Mouse (Mus musculus) liver, embryonic 15.5 days (tissue): ENCODE data around the gene Hoxb1. TPM values are rescaled to one million over a fixed set of nuclear protein-coding genes. Genes with fewer than 3 reads are reported as not detected.

ENCODE experiments used
- ATAC-seq: fragments of 200-750 bp; cut with Nextera tagmentation; 2 replicates; pipeline ENCODE4 v1.8.0; 2017; ENCODE audit warnings: moderate number of reproducible peaks, mild to moderate bottlenecking, moderate library complexity; ENCODE audit not compliant: insufficient read depth
- H3K27ac ChIP-seq: fragments of 300-500 bp; sonication (generic); replicated peaks from 2 replicates; pipeline ENCODE4 v1.5.1; 2015; ENCODE audit warnings: mild to moderate bottlenecking, inconsistent platforms
- H3K27me3 ChIP-seq: fragments of 300-500 bp; sonication (generic); 2 replicates; pipeline ENCODE4 v1.6.1; 2015; ENCODE audit warnings: mild to moderate bottlenecking, inconsistent platforms
- H3K36me3 ChIP-seq: fragments of 300-500 bp; sonication (generic); replicated peaks from 2 replicates; pipeline ENCODE4 v1.6.1; 2015; ENCODE audit warnings: moderate library complexity, mild to moderate bottlenecking, inconsistent platforms
- H3K4me1 ChIP-seq: fragments of 300-500 bp; sonication (generic); replicated peaks from 2 replicates; pipeline ENCODE4 v1.6.1; 2015; ENCODE audit warnings: inconsistent platforms
- H3K4me2 ChIP-seq: fragments of 300-500 bp; sonication (generic); 2 replicates; pipeline ENCODE4 v1.6.1; 2015; ENCODE audit warnings: moderate library complexity, mild to moderate bottlenecking, inconsistent platforms
- H3K4me3 ChIP-seq: fragments of 300-500 bp; sonication (generic); replicated peaks from 2 replicates; pipeline ENCODE4 v1.5.1; 2015; ENCODE audit warnings: mild to moderate bottlenecking, inconsistent platforms
- H3K9ac ChIP-seq: fragments of 300-500 bp; sonication (generic); 2 replicates; pipeline ENCODE4 v1.6.1; 2015; ENCODE audit warnings: moderate library complexity, mild to moderate bottlenecking, inconsistent platforms
- H3K9me3 ChIP-seq: fragments of 300-500 bp; sonication (generic); replicated peaks from 2 replicates; pipeline ENCODE4 v1.6.1; 2016; ENCODE audit warnings: inconsistent platforms
- WGBS: fragments of 180-500 bp; shearing (Covaris S2); methylation state at CpG from one replicate; pipeline ENCODE4 v1.1.7; 2015; ENCODE audit warnings: mixed read lengths; ENCODE audit not compliant: insufficient replicate concordance; 5-methylcytosine and 5-hydroxymethylcytosine counted together
- polyA plus RNA-seq: library from polyadenylated mRNA; unstranded; fragments of >200 nt; fragmentation: Nextera tagmentation; extraction: Ambion mirVana; gene quantifications from 2 replicates; pipeline ENCODE4 v1.2.1, GENCODE M21; 2015

Hoxb1 gene
- polyA plus RNA-seq, 1 experiment from 2014 or later, result not detected

- WGBS, result 30% methylated on average over 7 of the region's 7 CpGs
- H3K27me3 ChIP-seq, result peaks cover 92% of the 10 kb centered on the region
- no peaks in the 10 kb centered on the region for H3K9me3 ChIP-seq
These were observed 3.6 kb downstream of the Hoxb1 start for GRCm38 (mm10) chr11:96369140-96369539.

DNA sequence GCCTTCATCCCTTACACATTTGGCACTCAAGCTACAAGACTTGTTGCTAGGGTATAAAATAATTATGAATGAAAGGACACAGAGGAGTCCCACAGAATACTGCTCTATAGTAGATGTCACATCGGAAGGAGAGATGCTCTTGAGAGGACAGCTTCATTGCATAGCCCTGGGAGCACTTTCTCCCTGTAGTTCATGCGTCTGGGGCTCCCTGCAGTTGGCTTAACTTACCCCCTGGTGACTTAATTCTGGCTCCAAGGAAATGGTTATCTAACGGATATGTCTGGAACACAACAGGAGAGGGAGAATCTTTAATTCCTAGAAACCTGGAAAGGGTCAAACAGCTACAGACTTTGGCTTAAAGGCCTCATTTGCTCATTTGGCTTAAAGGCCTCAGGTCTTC, 6.2 kb downstream of the Hoxb1 start:
- peaks cover 91% of the 10 kb centered on the region for H3K27me3 ChIP-seq
- H3K4me3 ChIP-seq, result no peak overlapping the region
- H3K4me1 ChIP-seq, result no peaks in the 10 kb centered on the region
- no peak overlapping the region for H3K27ac ChIP-seq
- no peaks in the 10 kb centered on the region for H3K9me3 ChIP-seq
- WGBS, result 35% methylated on average over 3 of the region's 3 CpGs
- H3K9ac ChIP-seq, result no peak overlapping the region
- H3K4me2 ChIP-seq, result no peak overlapping the region
- no peaks in the 10 kb centered on the region for H3K36me3 ChIP-seq
- no peak for ATAC-seq

More at GRCm38 (mm10) chr11:96369140-96369539, 3.6 kb downstream of the Hoxb1 start:
- Histone ChIP-seq H3K36me3 (no peaks in the 10 kb centered on the region), H3K9ac (no peak overlapping the region), H3K27ac (no peak overlapping the region), H3K4me2 (no peak overlapping the region), H3K4me3 (no peak overlapping the region), H3K4me1 (no peaks in the 10 kb centered on the region)
- ATAC-seq, result no peak

DNA sequence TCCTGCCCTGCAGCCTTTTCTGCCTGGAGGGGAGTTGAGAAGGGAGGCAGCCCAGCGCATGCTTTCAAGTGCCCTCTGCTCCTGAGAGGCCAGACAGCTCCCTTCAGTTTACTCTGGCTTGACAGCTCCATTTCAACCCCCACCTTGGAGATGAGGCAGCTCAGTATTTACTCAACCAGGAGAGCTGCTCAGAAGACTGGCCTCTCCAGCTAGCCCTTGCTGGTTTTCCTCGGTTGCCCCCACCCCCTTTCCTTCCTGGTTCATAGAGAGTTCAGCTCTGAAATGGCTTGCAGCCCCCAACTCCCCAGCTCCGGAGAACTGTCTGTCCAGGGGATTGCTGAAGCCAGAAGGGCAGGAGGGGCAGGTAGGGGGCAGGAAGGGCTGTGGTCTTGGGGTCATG, 7.0 kb downstream of the Hoxb1 start:
- WGBS, result 21% methylated on average over 3 of the region's 3 CpGs
- ATAC-seq, result no peak
- Histone ChIP-seq H3K27me3 (peaks cover 88% of the 10 kb centered on the region), H3K4me2 (no peak overlapping the region), H3K27ac (no peak overlapping the region), H3K4me1 (no peaks in the 10 kb centered on the region), H3K9me3 (no peaks in the 10 kb centered on the region), H3K4me3 (no peak overlapping the region), H3K9ac (no peak overlapping the region), H3K36me3 (no peaks in the 10 kb centered on the region)

GRCm38 (mm10) chr11:96374810-96375209, 9.3 kb downstream of the Hoxb1 start:
- Histone ChIP-seq H3K36me3 (no peaks in the 10 kb centered on the region), H3K27me3 (peaks cover 71% of the 10 kb centered on the region), H3K9ac (no peak overlapping the region), H3K4me1 (no peaks in the 10 kb centered on the region), H3K9me3 (no peaks in the 10 kb centered on the region), H3K4me3 (no peak overlapping the region), H3K4me2 (no peak overlapping the region), H3K27ac (no peak overlapping the region)
- ATAC-seq, result no peak
- WGBS, result 29% methylated on average over 7 of the region's 7 CpGs

- no peak for ATAC-seq
These were observed 17.8 kb downstream of the Hoxb1 start for GRCm38 (mm10) chr11:96383381-96383780.

GRCm38 (mm10) chr11:96387635-96388034, 22.1 kb downstream of the Hoxb1 start:
- Histone ChIP-seq H3K9ac (no peak overlapping the region), H3K36me3 (no peaks in the 10 kb centered on the region), H3K9me3 (no peaks in the 10 kb centered on the region), H3K4me1 (no peaks in the 10 kb centered on the region), H3K27me3 (peaks cover 25% of the 10 kb centered on the region), H3K4me2 (no peak overlapping the region), H3K4me3 (no peak overlapping the region), H3K27ac (no peak overlapping the region)
- WGBS, result 71% methylated on average over 2 of the region's 2 CpGs
- ATAC-seq, result no peak

More at GRCm38 (mm10) chr11:96383381-96383780, 17.8 kb downstream of the Hoxb1 start:
- Histone ChIP-seq H3K4me2 (no peak overlapping the region), H3K9me3 (no peaks in the 10 kb centered on the region), H3K9ac (no peak overlapping the region), H3K27me3 (peaks cover 50% of the 10 kb centered on the region), H3K27ac (no peak overlapping the region), H3K4me3 (no peak overlapping the region), H3K4me1 (no peaks in the 10 kb centered on the region), H3K36me3 (no peaks in the 10 kb centered on the region)
- WGBS, result 50% methylated on average over 5 of the region's 5 CpGs

GRCm38 (mm10) chr11:96396772-96397626, 31.4 kb downstream of the Hoxb1 start:
- ATAC-seq, result no peak
- Histone ChIP-seq H3K27me3 (peaks cover 21% of the 10 kb centered on the region; the same call in 1 of the 2 replicates), H3K4me3 (no peak overlapping the region), H3K9me3 (no peaks in the 10 kb centered on the region), H3K27ac (no peak overlapping the region), H3K9ac (no peak overlapping the region), H3K4me1 (no peaks in the 10 kb centered on the region), H3K4me2 (no peak overlapping the region), H3K36me3 (no peaks in the 10 kb centered on the region)
- WGBS, result 26% methylated on average over 15 of the region's 15 CpGs

- Histone ChIP-seq H3K4me2 (no peak overlapping the region), H3K9me3 (no peaks in the 10 kb centered on the region), H3K36me3 (no peaks in the 10 kb centered on the region), H3K4me3 (no peak overlapping the region), H3K9ac (no peak overlapping the region), H3K4me1 (no peaks in the 10 kb centered on the region), H3K27ac (no peak overlapping the region), H3K27me3 (peaks cover 21% of the 10 kb centered on the region; the same call in 1 of the 2 replicates)
- no peak for ATAC-seq
- WGBS, result 43% methylated on average over 7 of the region's 7 CpGs
These were observed 32.3 kb downstream of the Hoxb1 start for GRCm38 (mm10) chr11:96397806-96398335.

GRCm38 (mm10) chr11:96399923-96400322, 34.4 kb downstream of the Hoxb1 start:
- Histone ChIP-seq H3K9ac (no peak overlapping the region), H3K9me3 (no peaks in the 10 kb centered on the region), H3K36me3 (no peaks in the 10 kb centered on the region), H3K27ac (no peak overlapping the region), H3K27me3 (peaks cover 36% of the 10 kb centered on the region), H3K4me1 (no peaks in the 10 kb centered on the region), H3K4me3 (no peak overlapping the region), H3K4me2 (no peak overlapping the region)
- no peak for ATAC-seq
- 2% methylated on average over 8 of the region's 8 CpGs for WGBS

DNA sequence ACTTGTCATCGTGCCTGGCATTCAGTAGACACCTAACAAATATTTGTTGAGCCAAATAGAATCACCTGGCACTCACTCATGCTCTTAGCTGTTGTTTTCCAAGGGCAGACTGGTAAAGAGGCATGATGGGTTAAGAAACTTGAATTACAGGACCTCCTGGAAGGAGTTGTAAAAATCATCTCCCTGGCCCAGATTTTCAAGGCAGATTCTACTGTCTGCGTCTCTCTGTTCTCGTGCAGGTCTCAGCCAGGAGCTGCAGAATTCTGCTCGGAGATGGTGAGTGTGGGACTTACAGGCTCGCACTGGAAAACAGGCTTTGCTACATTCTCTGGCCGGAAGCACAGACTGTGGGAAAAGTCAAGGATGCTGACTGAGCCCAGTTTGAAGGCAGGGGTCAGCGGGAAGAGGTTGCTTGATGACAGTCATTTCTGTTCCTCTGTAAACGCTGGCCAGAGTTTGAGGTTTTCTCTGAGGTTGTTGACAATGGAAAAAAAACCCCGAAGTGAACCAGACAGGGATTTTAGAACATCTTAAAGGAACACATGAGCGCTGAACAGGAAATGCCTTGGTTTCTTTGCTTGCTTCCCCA, 38.6 kb downstream of the Hoxb1 start:
- 12% methylated on average over 10 of the region's 10 CpGs for WGBS
- Histone ChIP-seq H3K27me3 (peaks cover 50% of the 10 kb centered on the region), H3K4me2 (no peak overlapping the region), H3K4me1 (peaks cover 6% of the 10 kb centered on the region; the same call in 1 of the 2 replicates), H3K9me3 (no peaks in the 10 kb centered on the region), H3K27ac (no peak overlapping the region), H3K9ac (no peak overlapping the region), H3K36me3 (no peaks in the 10 kb centered on the region), H3K4me3 (no peak overlapping the region)
- ATAC-seq, result no peak

DNA sequence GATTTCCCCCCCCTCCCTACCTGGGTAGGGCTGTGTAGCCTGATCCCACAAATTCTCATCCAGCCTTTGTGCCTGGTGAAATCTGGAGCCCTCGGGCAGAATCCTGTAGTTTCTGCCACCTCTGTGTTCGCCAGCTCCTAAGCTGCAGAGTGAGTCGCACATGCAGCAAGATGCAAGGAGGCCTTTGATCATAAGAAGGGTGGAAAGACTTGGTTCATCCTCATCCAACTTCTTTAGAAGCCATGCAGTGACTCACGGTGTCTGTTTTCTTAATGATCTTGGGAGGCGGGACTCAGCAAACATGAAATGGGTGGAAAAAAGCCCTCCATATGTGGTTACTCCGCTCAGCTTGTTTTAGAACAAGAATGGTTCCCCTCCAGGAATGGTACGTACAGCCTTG, 39.3 kb downstream of the Hoxb1 start:
- H3K27me3 ChIP-seq, result peaks cover 56% of the 10 kb centered on the region
- no peak for ATAC-seq
- peaks cover 6% of the 10 kb centered on the region; the same call in 1 of the 2 replicates for H3K4me1 ChIP-seq
- no peak overlapping the region for H3K9ac ChIP-seq
- 47% methylated on average over 7 of the region's 7 CpGs for WGBS
- no peaks in the 10 kb centered on the region for H3K9me3 ChIP-seq
- no peak overlapping the region for H3K4me2 ChIP-seq
- H3K36me3 ChIP-seq, result no peaks in the 10 kb centered on the region
- no peak overlapping the region for H3K4me3 ChIP-seq
- H3K27ac ChIP-seq, result no peak overlapping the region
